Mouse (Mus musculus): ENCODE measurements around the gene Zfp212. TPM values are rescaled to one million over a fixed set of nuclear protein-coding genes. Genes with fewer than 3 reads are reported as not detected.

Gene Zfp212
- polyA plus RNA-seq, 1 experiment: 11.3 TPM

DNA sequence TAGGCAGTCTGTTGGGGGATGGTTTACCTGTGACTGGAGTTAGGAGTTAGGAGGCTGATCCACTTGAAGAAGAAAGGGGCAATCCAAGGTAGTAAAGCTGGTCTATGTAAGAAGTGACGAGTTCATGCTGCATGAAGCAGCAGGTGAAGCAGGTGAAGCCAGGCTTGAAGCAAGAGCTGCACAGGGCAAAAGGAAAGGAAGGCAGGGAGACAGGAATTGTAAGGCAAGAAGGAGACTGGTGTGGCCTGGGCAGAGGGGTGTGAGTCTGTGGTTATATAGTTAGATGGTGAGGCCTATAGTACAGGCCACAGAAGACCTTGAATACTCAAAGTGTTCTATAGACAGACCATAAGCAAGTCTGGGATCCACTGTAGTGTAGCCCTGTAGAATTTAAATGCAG, 11.3 kb upstream of the Zfp212 start:
- peaks cover 12% of the 10 kb centered on the region for H3K4me1 ChIP-seq (ENCODE audit: control insufficient read depth, insufficient read depth, low read length)
- H3K27ac ChIP-seq (ENCODE audit: control insufficient read depth, insufficient read depth, low read depth, low read length): no peak overlapping the region
- TF ChIP-seq POLR2A (IDR thresholded peaks at IDR 0.05; ENCODE audit: control insufficient read depth, low read depth, low read length) (no peak), CTCF (IDR thresholded peaks at IDR 0.05; ENCODE audit: control insufficient read depth, insufficient read depth, insufficient replicate concordance, low read depth, low read length) (no peak)
- no peak overlapping the region for H3K4me3 ChIP-seq (ENCODE audit: control insufficient read depth, low read depth, low read length)
- H3K36me3 ChIP-seq (ENCODE audit: control insufficient read depth, insufficient read depth, low read length): no peaks in the 10 kb centered on the region
- no peaks in the 10 kb centered on the region for H3K27me3 ChIP-seq (ENCODE audit: control insufficient read depth, insufficient read depth, low read length)

DNA sequence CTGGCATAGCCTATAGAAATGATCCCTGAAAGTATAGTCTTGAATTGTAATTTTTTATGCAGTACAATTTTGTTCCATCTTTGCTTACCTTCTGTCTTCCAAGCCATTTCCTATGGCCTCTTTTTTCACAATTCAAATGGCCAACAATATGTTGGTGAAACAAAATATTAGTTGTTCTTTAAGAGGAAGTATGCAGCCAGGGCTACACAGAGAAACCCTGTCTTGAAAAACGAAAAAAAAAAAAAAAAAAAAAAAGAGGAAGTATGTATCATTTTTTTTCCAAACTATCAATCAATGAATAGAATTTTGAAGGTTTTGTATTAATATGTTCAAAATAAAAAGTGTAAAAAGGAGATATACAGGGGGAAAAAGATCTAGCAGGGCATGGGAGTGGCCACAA, 8.6 kb upstream of the Zfp212 start:
- H3K4me1 ChIP-seq (ENCODE audit: control insufficient read depth, insufficient read depth, low read length): no peaks in the 10 kb centered on the region
- no peak overlapping the region for H3K27ac ChIP-seq (ENCODE audit: control insufficient read depth, insufficient read depth, low read depth, low read length)
- no peaks in the 10 kb centered on the region for H3K36me3 ChIP-seq (ENCODE audit: control insufficient read depth, insufficient read depth, low read length)
- H3K27me3 ChIP-seq (ENCODE audit: control insufficient read depth, insufficient read depth, low read length): no peaks in the 10 kb centered on the region
- TF ChIP-seq CTCF (IDR thresholded peaks at IDR 0.05; ENCODE audit: control insufficient read depth, insufficient read depth, insufficient replicate concordance, low read depth, low read length): no peak
- TF ChIP-seq POLR2A (IDR thresholded peaks at IDR 0.05; ENCODE audit: control insufficient read depth, low read depth, low read length): no peak
- no peak overlapping the region for H3K4me3 ChIP-seq (ENCODE audit: control insufficient read depth, low read depth, low read length)

DNA sequence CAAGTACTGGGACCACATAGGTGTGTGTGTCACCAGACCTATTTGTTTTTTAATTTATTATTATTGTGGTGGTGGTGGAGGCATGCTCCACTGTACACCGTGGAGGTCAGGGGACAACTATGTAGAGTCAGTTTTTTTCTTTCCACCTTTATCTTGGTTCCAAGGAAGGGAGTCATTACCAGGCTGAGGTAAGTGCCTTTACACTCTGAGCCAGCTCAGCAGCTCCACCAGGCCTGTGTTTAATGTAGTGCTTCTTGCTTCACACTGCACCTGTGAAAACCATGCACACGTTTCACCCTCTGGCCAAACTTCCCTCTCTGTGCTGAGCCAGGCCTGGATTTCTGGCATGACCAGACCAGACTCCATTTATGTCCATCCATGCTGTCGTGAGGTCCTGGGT, 7.3 kb upstream of the Zfp212 start:
- TF ChIP-seq POLR2A (IDR thresholded peaks at IDR 0.05; ENCODE audit: control insufficient read depth, low read depth, low read length): no peak
- TF ChIP-seq CTCF (IDR thresholded peaks at IDR 0.05; ENCODE audit: control insufficient read depth, insufficient read depth, insufficient replicate concordance, low read depth, low read length): no peak
- H3K4me1 ChIP-seq (ENCODE audit: control insufficient read depth, insufficient read depth, low read length): no peaks in the 10 kb centered on the region
- no peaks in the 10 kb centered on the region for H3K27me3 ChIP-seq (ENCODE audit: control insufficient read depth, insufficient read depth, low read length)
- no peaks in the 10 kb centered on the region for H3K36me3 ChIP-seq (ENCODE audit: control insufficient read depth, insufficient read depth, low read length)
- H3K27ac ChIP-seq (ENCODE audit: control insufficient read depth, insufficient read depth, low read depth, low read length): no peak overlapping the region
- H3K4me3 ChIP-seq (ENCODE audit: control insufficient read depth, low read depth, low read length): no peak overlapping the region

DNA sequence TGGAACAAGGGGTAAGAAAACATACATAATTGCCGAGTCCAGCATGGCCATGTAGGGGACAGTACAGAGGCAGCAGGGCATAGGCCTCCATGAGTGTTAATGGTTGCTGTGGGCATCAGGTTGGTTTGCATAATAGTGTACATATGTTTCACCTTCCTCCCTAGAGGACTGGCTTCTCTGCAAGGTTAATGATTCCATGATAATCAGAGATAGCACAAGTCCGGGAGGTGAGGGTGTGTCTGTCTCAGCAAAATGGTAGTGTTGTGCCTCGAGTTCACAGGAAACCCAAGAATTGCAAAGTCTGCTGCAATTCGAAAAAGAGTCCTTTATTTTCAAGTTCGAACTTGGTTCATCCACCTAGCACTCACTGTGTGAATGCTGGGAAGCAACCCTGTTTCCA, 3.2 kb upstream of the Zfp212 start:
- Histone ChIP-seq H3K4me1 (ENCODE audit: control insufficient read depth, insufficient read depth, low read length) (peaks cover 3% of the 10 kb centered on the region; the same call in 1 of the 2 replicates), H3K36me3 (ENCODE audit: control insufficient read depth, insufficient read depth, low read length) (no peaks in the 10 kb centered on the region; the same call in 1 of the 2 replicates), H3K27me3 (ENCODE audit: control insufficient read depth, insufficient read depth, low read length) (no peaks in the 10 kb centered on the region), H3K27ac (ENCODE audit: control insufficient read depth, insufficient read depth, low read depth, low read length) (no peak overlapping the region), H3K4me3 (ENCODE audit: control insufficient read depth, low read depth, low read length) (no peak overlapping the region)
- TF ChIP-seq POLR2A (IDR thresholded peaks at IDR 0.05; ENCODE audit: control insufficient read depth, low read depth, low read length) (no peak), CTCF (IDR thresholded peaks at IDR 0.05; ENCODE audit: control insufficient read depth, insufficient read depth, insufficient replicate concordance, low read depth, low read length) (no peak)

DNA sequence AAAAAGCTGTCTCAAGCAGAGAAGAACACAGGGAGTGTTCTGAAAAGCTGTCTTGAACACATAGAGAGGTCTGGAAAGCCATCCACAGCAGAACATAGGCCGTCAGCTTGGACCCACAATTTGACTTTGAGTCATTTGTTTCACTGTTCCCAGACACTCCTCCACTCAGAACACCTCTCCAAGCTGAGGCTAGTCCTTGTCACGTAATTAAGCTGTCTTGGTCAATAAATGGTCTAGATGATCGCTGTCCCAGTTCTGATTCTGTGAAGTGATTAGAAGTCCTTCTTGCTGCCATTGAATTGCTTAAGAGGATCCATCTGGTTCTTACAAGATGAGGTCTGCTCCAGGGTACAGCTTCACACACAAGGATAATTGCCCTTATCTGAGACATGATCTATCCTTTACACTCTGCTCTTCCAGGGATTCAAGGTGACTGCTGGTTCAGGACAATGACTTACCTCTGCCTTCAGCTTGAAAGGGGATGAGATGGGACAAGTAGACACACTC, 1.5 kb upstream of the Zfp212 start:
- TF ChIP-seq CTCF (IDR thresholded peaks at IDR 0.05; ENCODE audit: control insufficient read depth, insufficient read depth, insufficient replicate concordance, low read depth, low read length) (no peak), POLR2A (IDR thresholded peaks at IDR 0.05; ENCODE audit: control insufficient read depth, low read depth, low read length) (no peak)
- Histone ChIP-seq H3K27ac (ENCODE audit: control insufficient read depth, insufficient read depth, low read depth, low read length) (no peak overlapping the region), H3K27me3 (ENCODE audit: control insufficient read depth, insufficient read depth, low read length) (no peaks in the 10 kb centered on the region), H3K36me3 (ENCODE audit: control insufficient read depth, insufficient read depth, low read length) (no peaks in the 10 kb centered on the region; the same call in 1 of the 2 replicates), H3K4me1 (ENCODE audit: control insufficient read depth, insufficient read depth, low read length) (peaks cover 3% of the 10 kb centered on the region; the same call in 1 of the 2 replicates), H3K4me3 (ENCODE audit: control insufficient read depth, low read depth, low read length) (no peak overlapping the region)

DNA sequence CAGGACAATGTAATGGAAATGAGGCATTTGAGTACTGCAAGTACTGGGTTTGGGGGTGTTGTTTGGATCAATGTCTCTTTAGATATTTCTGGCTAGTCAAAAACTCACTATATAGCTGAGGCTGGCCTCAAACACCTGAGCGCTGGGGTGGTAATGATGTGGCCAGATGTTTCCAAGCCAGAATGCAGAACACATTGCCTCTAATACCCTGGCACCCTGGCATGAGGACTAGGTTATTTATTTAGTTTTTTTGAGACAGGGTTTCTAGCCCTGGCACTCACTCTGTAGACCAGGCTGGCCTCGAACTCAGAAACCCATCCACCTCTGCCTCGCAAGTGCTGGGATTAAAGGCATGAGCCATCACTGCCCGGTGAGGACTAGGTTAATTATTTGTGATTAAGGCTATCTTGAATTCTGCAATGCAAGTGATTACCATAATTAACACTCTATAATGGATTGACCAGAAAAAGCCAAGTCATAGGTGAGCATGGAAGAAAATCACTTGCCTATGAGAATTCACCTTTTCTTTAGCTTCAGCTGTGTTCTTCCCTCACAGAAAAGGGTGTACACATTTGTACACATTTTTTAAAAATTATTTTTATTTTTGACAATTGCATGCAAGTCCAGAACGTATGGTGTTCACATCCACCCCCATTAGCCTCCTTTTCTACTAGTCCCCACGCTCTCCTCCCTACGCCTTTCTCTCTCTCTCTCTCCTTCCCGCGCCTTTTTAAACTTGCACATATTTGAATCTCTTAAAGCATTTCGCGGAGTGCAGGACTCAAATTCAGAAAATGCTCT, 430 bp upstream of the Zfp212 start:
- Histone ChIP-seq H3K4me3 (ENCODE audit: control insufficient read depth, low read depth, low read length) (peak overlapping the region; percentile 99), H3K36me3 (ENCODE audit: control insufficient read depth, insufficient read depth, low read length) (no peaks in the 10 kb centered on the region; the same call in 1 of the 2 replicates), H3K27ac (ENCODE audit: control insufficient read depth, insufficient read depth, low read depth, low read length) (peak overlapping the region; percentile 99), H3K4me1 (ENCODE audit: control insufficient read depth, insufficient read depth, low read length) (peaks cover 3% of the 10 kb centered on the region; the same call in 1 of the 2 replicates), H3K27me3 (ENCODE audit: control insufficient read depth, insufficient read depth, low read length) (no peaks in the 10 kb centered on the region)
- TF ChIP-seq POLR2A (IDR thresholded peaks at IDR 0.05; ENCODE audit: control insufficient read depth, low read depth, low read length) (no peak), CTCF (IDR thresholded peaks at IDR 0.05; ENCODE audit: control insufficient read depth, insufficient read depth, insufficient replicate concordance, low read depth, low read length) (no peak)

DNA sequence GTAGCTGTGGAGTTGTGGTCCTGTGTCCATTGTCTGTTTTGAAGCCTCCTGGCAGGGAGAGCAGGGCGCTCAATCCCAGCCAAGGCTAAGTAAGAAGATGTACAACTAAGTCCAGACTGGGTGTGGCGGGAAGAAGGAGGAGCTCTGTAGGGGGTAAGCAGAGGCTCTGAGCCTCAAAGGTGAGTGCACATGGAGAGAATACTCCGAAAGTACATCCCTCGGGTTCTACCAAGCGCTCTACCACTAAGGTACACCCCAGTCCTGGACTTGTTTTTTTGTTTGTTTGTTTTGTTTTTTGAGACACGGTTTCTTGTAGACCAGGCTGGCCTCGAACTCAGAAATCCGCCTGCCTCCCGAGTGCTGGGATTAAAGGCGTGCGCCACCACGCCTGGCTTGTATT, 22.2 kb downstream of the Zfp212 start:
- TF ChIP-seq CTCF (IDR thresholded peaks at IDR 0.05; ENCODE audit: control insufficient read depth, insufficient read depth, insufficient replicate concordance, low read depth, low read length) (no peak), POLR2A (IDR thresholded peaks at IDR 0.05; ENCODE audit: control insufficient read depth, low read depth, low read length) (no peak)
- no peaks in the 10 kb centered on the region for H3K36me3 ChIP-seq (ENCODE audit: control insufficient read depth, insufficient read depth, low read length)
- H3K27ac ChIP-seq (ENCODE audit: control insufficient read depth, insufficient read depth, low read depth, low read length): peak overlapping the region; percentile 87
- H3K4me3 ChIP-seq (ENCODE audit: control insufficient read depth, low read depth, low read length): peak overlapping the region; percentile 90
- H3K27me3 ChIP-seq (ENCODE audit: control insufficient read depth, insufficient read depth, low read length): no peaks in the 10 kb centered on the region
- peaks cover 11% of the 10 kb centered on the region for H3K4me1 ChIP-seq (ENCODE audit: control insufficient read depth, insufficient read depth, low read length)

Data from testis, adult 2 months (tissue).